In genomic region chr7:67477996-67478395, GRCm38 (mm10) we compare ENCODE assay signal across 10 mouse cellular contexts.
DNase-seq lines count a peak whose midpoint lies in the region; ATAC-seq lines count a peak whose summit lies in the region.
"Had no signal": no experiment of that assay in that cellular context is flagged by ENCODE, and none has a peak within 500 bp of the region (broad histone marks: within the 10 kb centered on the region; RNA-seq: fewer than 3 reads in every experiment).

No protein-coding gene starts in this region.

- no peak overlapping the region for H3K27ac ChIP-seq in intestine, embryonic 15.5 days
- no peak overlapping the region for H3K27ac ChIP-seq in intestine, embryonic 16.5 days (ENCODE audit: low read length)
- no peak overlapping the region for H3K27ac ChIP-seq in forebrain, embryonic 11.5 days (ENCODE audit: low read depth, low read length)
- no peak overlapping the region for H3K27ac ChIP-seq in midbrain, embryonic 13.5 days
- H3K27ac ChIP-seq: liver, embryonic 13.5 days had no signal

- no peak overlapping the region for H3K4me3 ChIP-seq in intestine, embryonic 15.5 days (replicated peaks)
- H3K4me3 ChIP-seq in intestine, embryonic 16.5 days (ENCODE audit: low read length) = no peak overlapping the region
- no peak overlapping the region for H3K4me3 ChIP-seq in forebrain, embryonic 11.5 days (ENCODE audit: low read depth, low read length)
- H3K4me3 ChIP-seq in midbrain, embryonic 13.5 days (replicated peaks) = no peak overlapping the region
- H3K4me3 ChIP-seq: liver, embryonic 13.5 days had no signal

- peak; percentile 29; the same call in 1 of the 2 replicates for ATAC-seq in intestine, embryonic 15.5 days
- ATAC-seq in intestine, embryonic 16.5 days = no peak
- ATAC-seq in forebrain, embryonic 11.5 days (replicated peaks; ENCODE audit: low FRiP score) = peak; percentile 43
- ATAC-seq in midbrain, embryonic 13.5 days = peak; percentile 57

- no peaks in the 10 kb centered on the region for H3K36me3 ChIP-seq in intestine, embryonic 15.5 days
- no peaks in the 10 kb centered on the region for H3K36me3 ChIP-seq in intestine, embryonic 16.5 days (ENCODE audit: control insufficient read depth, insufficient read depth, low read length)
- no peaks in the 10 kb centered on the region for H3K36me3 ChIP-seq in forebrain, embryonic 11.5 days (ENCODE audit: control insufficient read depth, insufficient read depth, low read length)
- no peaks in the 10 kb centered on the region for H3K36me3 ChIP-seq in midbrain, embryonic 13.5 days
- no peaks in the 10 kb centered on the region for H3K36me3 ChIP-seq in splenic B cell, adult 2 months (ENCODE audit: control insufficient read depth, insufficient read depth, low read length, poor library complexity, severe bottlenecking)
- H3K36me3 ChIP-seq: liver, embryonic 13.5 days had no signal

- H3K4me1 ChIP-seq in intestine, embryonic 15.5 days (replicated peaks) = peaks cover 11% of the 10 kb centered on the region; the same call in 1 of the 2 replicates
- H3K4me1 ChIP-seq in intestine, embryonic 16.5 days (ENCODE audit: control insufficient read depth, insufficient read depth, low read length) = peaks cover 9% of the 10 kb centered on the region
- peaks cover 7% of the 10 kb centered on the region; the same call in 1 of the 2 replicates for H3K4me1 ChIP-seq in forebrain, embryonic 11.5 days (replicated peaks; ENCODE audit: control insufficient read depth, insufficient read depth, low read length)
- peaks cover 14% of the 10 kb centered on the region for H3K4me1 ChIP-seq in midbrain, embryonic 13.5 days (replicated peaks)

- H3K27me3 ChIP-seq in intestine, embryonic 15.5 days (replicated peaks) = no peaks in the 10 kb centered on the region
- no peaks in the 10 kb centered on the region for H3K27me3 ChIP-seq in intestine, embryonic 16.5 days (replicated peaks; ENCODE audit: control insufficient read depth, insufficient read depth, low read length)
- H3K27me3 ChIP-seq in forebrain, embryonic 11.5 days (ENCODE audit: control insufficient read depth, insufficient read depth, low read length) = no peaks in the 10 kb centered on the region
- no peaks in the 10 kb centered on the region for H3K27me3 ChIP-seq in midbrain, embryonic 13.5 days
- H3K27me3 ChIP-seq in splenic B cell, adult 2 months (ENCODE audit: control insufficient read depth, insufficient read depth, low read length, poor library complexity, severe bottlenecking) = no peaks in the 10 kb centered on the region
- H3K27me3 ChIP-seq: liver, embryonic 13.5 days had no signal

- H3K9me3 ChIP-seq in intestine, embryonic 15.5 days = no peaks in the 10 kb centered on the region
- no peaks in the 10 kb centered on the region for H3K9me3 ChIP-seq in intestine, embryonic 16.5 days (ENCODE audit: control insufficient read depth, low read length)
- H3K9me3 ChIP-seq in forebrain, embryonic 11.5 days (ENCODE audit: control insufficient read depth, low read length) = no peaks in the 10 kb centered on the region
- no peaks in the 10 kb centered on the region for H3K9me3 ChIP-seq in midbrain, embryonic 13.5 days
- H3K9me3 ChIP-seq: liver, embryonic 13.5 days had no signal

- 61% methylated on average over 8 of the region's 10 CpGs for WGBS in intestine, embryonic 15.5 days
- WGBS in intestine, embryonic 16.5 days = 57% methylated on average over 8 of the region's 10 CpGs
- 36% methylated on average over 10 of the region's 10 CpGs for WGBS in forebrain, embryonic 11.5 days
- WGBS in midbrain, embryonic 13.5 days = 52% methylated on average over 9 of the region's 10 CpGs

- DNase-seq in forebrain, embryonic 11.5 days (ENCODE audit: low spot score) = peak; percentile 66
- peak; percentile 62 for DNase-seq in splenic B cell, adult 2 months (ENCODE audit: low read depth, low spot score)
- no peak for DNase-seq in cerebellum, postnatal 10 days
- DNase-seq in spleen, postnatal 14 days (ENCODE audit: low spot score in 2 of 2) = no peak
- DNase-seq in adrenal gland, postnatal 25 days = no peak
- DNase-seq: cerebellum, adult 8-10 months; liver, embryonic 13.5 days had no signal

- H3K4me2 ChIP-seq in intestine, embryonic 15.5 days (replicated peaks) = no peak overlapping the region
- no peak overlapping the region for H3K4me2 ChIP-seq in intestine, embryonic 16.5 days (ENCODE audit: low read depth, low read length)
- no peak overlapping the region for H3K4me2 ChIP-seq in forebrain, embryonic 11.5 days (ENCODE audit: low read depth, low read length, severe bottlenecking)
- no peak overlapping the region for H3K4me2 ChIP-seq in midbrain, embryonic 13.5 days (replicated peaks)
- H3K4me2 ChIP-seq: liver, embryonic 13.5 days had no signal

- H3K9ac ChIP-seq in intestine, embryonic 15.5 days = no peak overlapping the region
- no peak overlapping the region for H3K9ac ChIP-seq in intestine, embryonic 16.5 days (ENCODE audit: low read depth, low read length)
- no peak overlapping the region for H3K9ac ChIP-seq in forebrain, embryonic 11.5 days (ENCODE audit: low read length)
- H3K9ac ChIP-seq in midbrain, embryonic 13.5 days (replicated peaks) = no peak overlapping the region
- H3K9ac ChIP-seq: liver, embryonic 13.5 days had no signal

Comparison
In these comparisons a context has a peak if more than half of its experiments do, and no peak if none do; other contexts are left out.
1. DNase-seq: peak in forebrain, embryonic 11.5 days (single experiment) and splenic B cell, adult 2 months (single experiment); none in cerebellum, postnatal 10 days (0 of 2), spleen, postnatal 14 days (0 of 2) and adrenal gland, postnatal 25 days (single experiment).